In the genomic region with DNA sequence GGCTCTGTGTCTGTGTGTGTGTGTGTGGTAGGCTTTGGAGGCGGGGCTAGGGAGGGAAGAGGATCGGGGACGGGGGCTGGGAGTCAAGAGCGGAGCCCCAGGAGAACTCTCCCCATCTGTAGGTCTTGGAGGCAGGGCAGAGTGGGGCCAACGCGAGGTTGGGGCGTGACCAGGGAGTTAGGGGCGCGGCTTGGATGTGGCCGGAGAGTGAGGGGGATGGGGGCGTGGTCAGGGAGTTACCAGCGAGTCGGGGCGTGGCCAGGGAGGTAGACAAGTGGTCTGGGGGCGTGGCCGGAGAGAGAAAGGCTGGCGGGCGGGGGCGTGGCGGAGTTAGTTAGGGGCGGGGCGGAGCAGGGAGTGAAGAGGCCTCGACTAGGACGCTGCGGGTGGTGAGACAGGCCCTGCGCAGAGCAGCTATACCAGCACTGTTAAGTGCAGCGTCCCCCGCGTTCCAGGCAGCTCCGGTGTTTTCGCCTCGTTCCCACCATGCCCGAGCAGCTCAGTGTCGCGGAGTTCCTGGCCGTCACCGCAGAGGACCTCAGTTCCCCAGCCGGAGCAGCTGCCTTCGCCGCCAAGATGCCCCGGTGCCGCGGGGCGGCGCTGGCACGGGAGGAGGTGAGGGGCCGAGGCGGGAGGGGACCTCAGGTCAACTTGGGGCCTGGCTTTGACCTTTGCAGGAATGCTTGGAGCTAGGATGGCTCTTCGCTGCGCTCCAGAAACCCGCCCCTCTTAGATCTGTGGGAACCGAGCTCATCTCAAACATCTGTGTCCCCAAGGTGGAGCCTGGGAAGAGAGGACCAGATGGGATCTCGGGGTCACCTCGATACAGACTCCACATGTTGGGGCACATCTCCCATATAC, we compare ENCODE assay signal across 8 mouse cellular contexts. TPM values are rescaled to one million over a fixed set of nuclear protein-coding genes. Genes with fewer than 3 reads are reported as not detected.
A peak's percentile ranks its signal among the peaks of the same experiment; 100 is the strongest.
DNase-seq lines count a peak whose midpoint lies in the region; ATAC-seq and TF ChIP-seq lines count a peak whose summit lies in the region.

A gene (plus strand): TSS at position 333 of the 861 bp plus-strand sequence.

- peak within 1 kb of the TSS; percentile 70 for H3K9ac ChIP-seq in ES-E14 (ENCODE audit: insufficient read depth, low read depth, low read length, poor library complexity, severe bottlenecking)
- peak within 1 kb of the TSS; percentile 77 for H3K9ac ChIP-seq in forebrain, embryonic 16.5 days (replicated peaks; ENCODE audit: low read depth, low read length)
- peak within 1 kb of the TSS; percentile 80 for H3K9ac ChIP-seq in lung, embryonic 15.5 days

- intact Hi-C loops in heart, postnatal 36 days (cut with DNase I), result no loop called here

- in situ Hi-C loops in ES-E14 (cut with MboI; ENCODE audit: low sequenced_read_pairs in 2 of 2, unreplicated experiment in 2 of 2), result no loop called here

- DNase-seq in ES-E14 (ENCODE audit: low read depth, low spot score), result peak; percentile 95
- DNase-seq in cerebellum, adult 11-12 months, result peak; percentile 56
- peak; percentile 95 to 97 for DNase-seq in heart, postnatal 36 days
- peak; percentile 74 to 80 for DNase-seq in layer of hippocampus, adult 8-10 months (ENCODE audit: low spot score in 2 of 2)
- DNase-seq in ovary, adult 18-20 months (ENCODE audit: low spot score), result peak; percentile 94
- peak; percentile 89 for DNase-seq in thymus, postnatal 0 days (ENCODE audit: low spot score)

- peak within 1 kb of the TSS; percentile 41 for H3K27ac ChIP-seq in ES-E14 (ENCODE audit: insufficient read depth, low read depth, low read length, poor library complexity, severe bottlenecking)
- peak within 1 kb of the TSS; percentile 36; the same call in 1 of the 2 replicates for H3K27ac ChIP-seq in forebrain, embryonic 16.5 days (ENCODE audit: low read length)
- H3K27ac ChIP-seq in lung, embryonic 15.5 days, result peak within 1 kb of the TSS; percentile 73

- no peaks in the 10 kb centered on the region for H3K9me3 ChIP-seq in ES-E14 (ENCODE audit: control insufficient read depth, insufficient read depth, low read depth, low read length)
- no peaks in the 10 kb centered on the region for H3K9me3 ChIP-seq in forebrain, embryonic 16.5 days (ENCODE audit: control insufficient read depth, low read length)
- no peaks in the 10 kb centered on the region for H3K9me3 ChIP-seq in lung, embryonic 15.5 days

- peak; percentile 91 for ATAC-seq in forebrain, embryonic 16.5 days
- ATAC-seq in lung, embryonic 15.5 days (ENCODE audit: borderline replicate concordance, extremely low read depth, low FRiP score, low TSS enrichment), result peak; percentile 93

- H3K4me3 ChIP-seq in ES-E14 (ENCODE audit: insufficient read depth in 1 of 2, low read depth in 1 of 2, low read length in 2 of 2, poor library complexity in 1 of 2, severe bottlenecking in 1 of 2), result peak within 1 kb of the TSS; percentile 73 to 86
- peak within 1 kb of the TSS; percentile 65 for H3K4me3 ChIP-seq in forebrain, embryonic 16.5 days (replicated peaks; ENCODE audit: low read length)
- peak within 1 kb of the TSS; percentile 68 for H3K4me3 ChIP-seq in lung, embryonic 15.5 days

- under 1% methylated on average over 45 of the region's 54 CpGs for WGBS in forebrain, embryonic 16.5 days
- under 1% methylated on average over 54 of the region's 54 CpGs for WGBS in lung, embryonic 15.5 days

- H3K36me3 ChIP-seq in ES-E14 (ENCODE audit: control insufficient read depth, insufficient read depth, low read length, poor library complexity, severe bottlenecking), result peaks cover 9% of the 10 kb centered on the region; the same call in 1 of the 2 replicates
- no peaks in the 10 kb centered on the region for H3K36me3 ChIP-seq in forebrain, embryonic 16.5 days (ENCODE audit: control insufficient read depth, insufficient read depth)
- no peaks in the 10 kb centered on the region for H3K36me3 ChIP-seq in lung, embryonic 15.5 days

- peak within 1 kb of the TSS; percentile 100 for H3K4me2 ChIP-seq in forebrain, embryonic 16.5 days (ENCODE audit: low read length)
- peak within 1 kb of the TSS; percentile 99 for H3K4me2 ChIP-seq in lung, embryonic 15.5 days

- no peaks in the 10 kb centered on the region for H3K27me3 ChIP-seq in forebrain, embryonic 16.5 days (replicated peaks; ENCODE audit: control insufficient read depth, insufficient read depth, low read length)
- H3K27me3 ChIP-seq in lung, embryonic 15.5 days, result peaks cover 3% of the 10 kb centered on the region; the same call in 1 of the 2 replicates

- peaks cover 2 to 4% of the 10 kb centered on the region in 2 experiments; a peak in 3 of 4 replicates for H3K4me1 ChIP-seq in ES-E14 (ENCODE audit: control insufficient read depth in 2 of 2, insufficient read depth in 2 of 2, low read length in 2 of 2, poor library complexity in 1 of 2)
- H3K4me1 ChIP-seq in forebrain, embryonic 16.5 days (replicated peaks; ENCODE audit: control insufficient read depth, insufficient read depth, low read length), result peaks cover 10% of the 10 kb centered on the region
- H3K4me1 ChIP-seq in lung, embryonic 15.5 days, result peaks cover 22% of the 10 kb centered on the region

TF ChIP-seq in ES-E14, 5 proteins besides CTCF, POLR2A, EP300 and RAD21:
- no peak for TF ChIP-seq CHD2 (IDR thresholded peaks at IDR 0.05; ENCODE audit: low read depth, low read length)
- TF ChIP-seq MAFK (IDR thresholded peaks at IDR 0.05; ENCODE audit: insufficient read depth, low read depth, low read length), result no peak
- TF ChIP-seq HCFC1 (IDR thresholded peaks at IDR 0.05; ENCODE audit: borderline replicate concordance, insufficient read depth, low read length), result no peak; the same call in 1 of the 2 replicates
- TF ChIP-seq ZC3H11A (IDR thresholded peaks at IDR 0.05; ENCODE audit: borderline replicate concordance, low read depth, low read length), result no peak

RNA-seq across cellular contexts. Expression of the gene that starts here (rescaled TPM):
- total RNA-seq in ES-E14 (2012; rRNA removed), result 4.7 and 8.1 TPM in 2 replicates
- polyA plus RNA-seq in forebrain, embryonic 16.5 days (2015; fragmentation: Nextera tagmentation; extraction: Ambion mirVana), result 3.7 and 4.1 TPM in 2 replicates
- 10 to 100 TPM in 1 of 2 experiments, 1 to 10 TPM in 1; 9.4 to 11.7 TPM for total RNA-seq in heart, postnatal 36 days (2021)
- total RNA-seq in layer of hippocampus, adult 8-10 months (2022), result 1 to 10 TPM; 2.5 to 6.3 (median 4.6) TPM
- 6.5 and 8.1 TPM in 2 replicates for polyA plus RNA-seq in lung, embryonic 15.5 days (2015; fragmentation: Nextera tagmentation; extraction: Ambion mirVana)
- 1.3 and 2.1 TPM in 2 replicates for polyA plus RNA-seq in thymus, postnatal 0 days (2015; fragmentation: Nextera tagmentation; extraction: Ambion mirVana)

Comparison
In these comparisons a context has a peak if more than half of its experiments do, and no peak if none do; other contexts are left out.
1. Peak in every context shown above with its lines: DNase-seq, ATAC-seq, H3K4me3 ChIP-seq and H3K27ac ChIP-seq.